Mouse (Mus musculus) ES-Bruce4 (cell line): ENCODE data around the gene Arl13b. TPM values are rescaled to one million over a fixed set of nuclear protein-coding genes. Genes with fewer than 3 reads are reported as not detected.
A peak's percentile ranks its signal among the peaks of the same experiment; 100 is the strongest.

ENCODE experiments used
- H3K27ac ChIP-seq: 2 replicates; pipeline ENCODE4 v1.5.1; 2012; ENCODE audit warnings: low read length, inconsistent platforms; ENCODE audit not compliant: insufficient read depth
- H3K27me3 ChIP-seq: 2 replicates; pipeline ENCODE4 v1.6.1; 2012; ENCODE audit warnings: mild to moderate bottlenecking, low read length, inconsistent platforms; ENCODE audit not compliant: control insufficient read depth, poor library complexity, insufficient read depth, severe bottlenecking
- H3K36me3 ChIP-seq: 2 replicates; pipeline ENCODE4 v1.6.1; 2012; ENCODE audit warnings: inconsistent platforms, mild to moderate bottlenecking, low read length, moderate library complexity; ENCODE audit not compliant: control insufficient read depth, poor library complexity, insufficient read depth, severe bottlenecking
- H3K4me1 ChIP-seq: one replicate; pipeline ENCODE4 v1.8.1; 2011; ENCODE audit warnings: low read length; ENCODE audit not compliant: control insufficient read depth, insufficient read depth
- H3K4me3 ChIP-seq: 2 replicates; pipeline ENCODE4 v1.5.1; 2011; ENCODE audit warnings: low read depth, mild to moderate bottlenecking, low read length
- H3K9ac ChIP-seq: 2 replicates; pipeline ENCODE4 v1.6.1; 2012; ENCODE audit warnings: low read depth, mild to moderate bottlenecking, inconsistent platforms; ENCODE audit not compliant: poor library complexity, severe bottlenecking
- H3K9me3 ChIP-seq: replicated peaks from 2 replicates; pipeline ENCODE4 v1.6.1; 2012; ENCODE audit warnings: mild to moderate bottlenecking, low read length, inconsistent platforms; ENCODE audit not compliant: control insufficient read depth, poor library complexity, insufficient read depth, severe bottlenecking
- CTCF ChIP-seq: IDR thresholded peaks from one replicate; pipeline ENCODE4 v1.8.1; 2011; ENCODE audit warnings: low read depth, low read length
- EP300 ChIP-seq: IDR thresholded peaks from 2 replicates; pipeline ENCODE4 v1.6.1; 2011; ENCODE audit warnings: low read depth, low read length; ENCODE audit not compliant: insufficient read depth
- POLR2A ChIP-seq: IDR thresholded peaks from one replicate; pipeline ENCODE4 v1.8.1; 2011; ENCODE audit warnings: low read length; ENCODE audit not compliant: insufficient read depth
- polyA plus RNA-seq: library from polyadenylated mRNA; stranded (reverse); fragments of >200 nt; gene quantifications from 2 replicates; pipeline ENCODE4 v1.2.4, GENCODE M21; 2011; ENCODE audit warnings: low read depth; ENCODE audit not compliant: missing spikeins, insufficient read depth, insufficient read length

Arl13b gene
- polyA plus RNA-seq, 1 experiment: 22.9 TPM

GRCm38 (mm10) chr16:62853611-62854126 is 6.8 kb upstream of the Arl13b start:
- Histone ChIP-seq H3K27me3 (no peaks in the 10 kb centered on the region), H3K4me3 (peak overlapping the region; percentile 99; the same call in 1 of the 2 replicates), H3K9ac (peak overlapping the region; percentile 84), H3K4me1 (no peaks in the 10 kb centered on the region), H3K27ac (no peak overlapping the region; the same call in 1 of the 2 replicates), H3K9me3 (no peaks in the 10 kb centered on the region), H3K36me3 (no peaks in the 10 kb centered on the region)
- TF ChIP-seq POLR2A: no peak
- no peak for TF ChIP-seq EP300
- TF ChIP-seq CTCF: no peak

- no peaks in the 10 kb centered on the region for H3K27me3 ChIP-seq
- H3K4me3 ChIP-seq: no peak overlapping the region
- H3K27ac ChIP-seq: no peak overlapping the region
- no peaks in the 10 kb centered on the region for H3K4me1 ChIP-seq
- no peaks in the 10 kb centered on the region for H3K9me3 ChIP-seq
- H3K9ac ChIP-seq: no peak overlapping the region
- no peaks in the 10 kb centered on the region for H3K36me3 ChIP-seq
- TF ChIP-seq EP300: no peak
- TF ChIP-seq CTCF: no peak
- TF ChIP-seq POLR2A: no peak
These were observed 5.8 kb upstream of the Arl13b start for GRCm38 (mm10) chr16:62852464-62853252.

GRCm38 (mm10) chr16:62845341-62845740 is 1.5 kb downstream of the Arl13b start:
- no peaks in the 10 kb centered on the region for H3K27me3 ChIP-seq
- H3K9ac ChIP-seq: no peak overlapping the region
- TF ChIP-seq POLR2A: no peak
- TF ChIP-seq CTCF: no peak
- no peak for TF ChIP-seq EP300

DNA sequence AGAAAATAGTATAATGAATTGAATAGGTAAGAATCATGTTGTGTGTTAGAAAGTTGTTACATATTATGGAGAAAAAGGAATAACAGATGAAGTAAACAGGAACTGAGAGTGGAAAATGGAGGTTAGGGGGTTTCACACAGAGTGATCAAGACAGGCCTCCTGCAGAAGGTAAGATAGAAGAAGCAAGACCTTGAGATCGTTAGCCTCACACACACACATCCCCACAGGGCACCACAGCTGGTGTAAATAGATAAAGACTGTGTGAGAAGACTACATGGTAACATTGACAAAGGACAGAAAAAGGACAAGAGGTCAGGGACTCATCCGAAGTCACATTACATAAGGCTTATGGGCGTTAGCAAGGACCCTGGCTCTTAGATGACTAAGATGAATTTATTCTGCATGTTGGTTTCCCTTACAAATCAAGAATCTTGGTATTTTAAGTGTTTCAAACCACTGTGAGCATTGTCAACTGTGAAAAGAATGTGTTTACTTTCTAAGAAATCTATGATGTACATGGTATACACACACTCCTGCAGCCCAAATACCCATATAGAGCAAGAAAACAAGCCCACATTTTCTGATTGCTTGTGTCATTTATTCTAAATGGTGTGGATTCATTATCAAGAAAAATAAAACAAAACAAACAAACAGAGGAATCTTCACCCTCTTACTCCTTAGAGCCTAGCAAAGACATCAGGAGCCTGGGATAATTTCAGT is 12.7 kb downstream of the Arl13b start:
- TF ChIP-seq POLR2A: no peak
- no peak for TF ChIP-seq CTCF
- TF ChIP-seq EP300: no peak
- Histone ChIP-seq H3K9me3 (no peaks in the 10 kb centered on the region), H3K27me3 (no peaks in the 10 kb centered on the region), H3K36me3 (no peaks in the 10 kb centered on the region), H3K9ac (no peak overlapping the region), H3K4me1 (no peaks in the 10 kb centered on the region), H3K27ac (no peak overlapping the region), H3K4me3 (no peak overlapping the region)

More at GRCm38 (mm10) chr16:62845341-62845740, 1.5 kb downstream of the Arl13b start:
- no peaks in the 10 kb centered on the region for H3K4me1 ChIP-seq
- no peaks in the 10 kb centered on the region for H3K9me3 ChIP-seq
- no peaks in the 10 kb centered on the region for H3K36me3 ChIP-seq
- no peak overlapping the region for H3K27ac ChIP-seq
- H3K4me3 ChIP-seq: no peak overlapping the region

DNA sequence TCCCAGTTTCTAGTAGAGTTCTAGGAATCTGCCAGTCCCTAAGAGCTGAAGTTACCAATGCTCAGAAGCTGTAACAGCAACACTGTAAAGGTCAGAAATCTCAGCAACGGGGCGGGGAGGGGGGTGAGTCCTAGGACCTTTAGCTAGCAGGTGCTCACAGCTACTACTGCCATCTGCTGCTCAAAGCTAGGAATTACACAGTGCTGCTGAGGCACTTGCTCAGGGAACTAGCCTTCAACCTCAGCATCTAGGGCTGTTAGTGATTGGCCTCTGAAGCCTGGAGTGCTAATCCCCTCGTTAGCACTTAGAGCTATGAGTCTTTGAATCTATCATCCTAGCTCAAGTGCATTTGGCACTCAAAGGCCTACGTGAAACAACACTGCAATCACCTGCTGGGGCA is 14.4 kb downstream of the Arl13b start:
- Histone ChIP-seq H3K9ac (no peak overlapping the region), H3K27me3 (no peaks in the 10 kb centered on the region), H3K4me3 (no peak overlapping the region), H3K9me3 (no peaks in the 10 kb centered on the region), H3K36me3 (no peaks in the 10 kb centered on the region), H3K4me1 (no peaks in the 10 kb centered on the region), H3K27ac (no peak overlapping the region)
- no peak for TF ChIP-seq EP300
- TF ChIP-seq CTCF: peak; percentile 77
- TF ChIP-seq POLR2A: no peak
